Mouse (Mus musculus): Measurements from ENCODE around the gene Rab1a. TPM values are rescaled to one million over a fixed set of nuclear protein-coding genes. Genes with fewer than 3 reads are reported as not detected.

Rab1a gene
- polyA plus RNA-seq, 1 experiment, result 25.1 TPM

GRCm38 (mm10) chr11:20253088-20253487 is 51.9 kb downstream of the Rab1a start:
- H3K27me3 ChIP-seq (ENCODE audit: control insufficient read depth, insufficient read depth, low read length), result no peaks in the 10 kb centered on the region
- no peak for TF ChIP-seq POLR2A (IDR thresholded peaks at IDR 0.05; ENCODE audit: low read depth, low read length)
- TF ChIP-seq CTCF (IDR thresholded peaks at IDR 0.05; ENCODE audit: extremely low read depth, insufficient read depth, insufficient read length, insufficient replicate concordance), result no peak
- H3K27ac ChIP-seq (ENCODE audit: insufficient read depth, low read length), result no peak overlapping the region
- no peak for DNase-seq (ENCODE audit: low read depth in 1 of 2, low spot score in 2 of 2)
- H3K36me3 ChIP-seq (ENCODE audit: control insufficient read depth, insufficient read depth, low read length), result no peaks in the 10 kb centered on the region
- no peak overlapping the region for H3K4me3 ChIP-seq (ENCODE audit: extremely low read depth, insufficient read depth, insufficient read length)
- 88% methylated on average over 2 of the region's 2 CpGs for WGBS
- peaks cover 2% of the 10 kb centered on the region for H3K4me1 ChIP-seq (ENCODE audit: control insufficient read depth, insufficient read depth, insufficient read length)

- TF ChIP-seq CTCF (IDR thresholded peaks at IDR 0.05; ENCODE audit: extremely low read depth, insufficient read depth, insufficient read length, insufficient replicate concordance) (no peak), POLR2A (IDR thresholded peaks at IDR 0.05; ENCODE audit: low read depth, low read length) (no peak)
- WGBS, result 86% methylated on average over 4 of the region's 4 CpGs
- no peaks in the 10 kb centered on the region for H3K36me3 ChIP-seq (ENCODE audit: control insufficient read depth, insufficient read depth, low read length)
- no peak overlapping the region for H3K4me3 ChIP-seq (ENCODE audit: extremely low read depth, insufficient read depth, insufficient read length)
- H3K4me1 ChIP-seq (ENCODE audit: control insufficient read depth, insufficient read depth, insufficient read length), result peaks cover 2% of the 10 kb centered on the region; the same call in 1 of the 2 replicates
- no peaks in the 10 kb centered on the region for H3K27me3 ChIP-seq (ENCODE audit: control insufficient read depth, insufficient read depth, low read length)
- H3K27ac ChIP-seq (ENCODE audit: insufficient read depth, low read length), result no peak overlapping the region
- DNase-seq (ENCODE audit: low read depth in 1 of 2, low spot score in 2 of 2), result no peak
Measured at GRCm38 (mm10) chr11:20254791-20255190, 53.6 kb downstream of the Rab1a start.

GRCm38 (mm10) chr11:20262628-20263380 is 61.6 kb downstream of the Rab1a start:
- Histone ChIP-seq H3K4me3 (ENCODE audit: extremely low read depth, insufficient read depth, insufficient read length) (no peak overlapping the region), H3K36me3 (ENCODE audit: control insufficient read depth, insufficient read depth, low read length) (no peaks in the 10 kb centered on the region), H3K27ac (ENCODE audit: insufficient read depth, low read length) (no peak overlapping the region), H3K27me3 (ENCODE audit: control insufficient read depth, insufficient read depth, low read length) (no peaks in the 10 kb centered on the region), H3K4me1 (ENCODE audit: control insufficient read depth, insufficient read depth, insufficient read length) (no peaks in the 10 kb centered on the region)
- 69% methylated on average over 8 of the region's 8 CpGs for WGBS
- DNase-seq (ENCODE audit: low read depth in 1 of 2, low spot score in 2 of 2), result no peak
- TF ChIP-seq POLR2A (IDR thresholded peaks at IDR 0.05; ENCODE audit: low read depth, low read length) (no peak), CTCF (IDR thresholded peaks at IDR 0.05; ENCODE audit: extremely low read depth, insufficient read depth, insufficient read length, insufficient replicate concordance) (no peak)

GRCm38 (mm10) chr11:20269885-20270284 is 68.7 kb downstream of the Rab1a start:
- Histone ChIP-seq H3K4me1 (ENCODE audit: control insufficient read depth, insufficient read depth, insufficient read length) (no peaks in the 10 kb centered on the region), H3K4me3 (ENCODE audit: extremely low read depth, insufficient read depth, insufficient read length) (no peak overlapping the region), H3K27me3 (ENCODE audit: control insufficient read depth, insufficient read depth, low read length) (no peaks in the 10 kb centered on the region), H3K27ac (ENCODE audit: insufficient read depth, low read length) (no peak overlapping the region), H3K36me3 (ENCODE audit: control insufficient read depth, insufficient read depth, low read length) (no peaks in the 10 kb centered on the region)
- TF ChIP-seq POLR2A (IDR thresholded peaks at IDR 0.05; ENCODE audit: low read depth, low read length) (no peak), CTCF (IDR thresholded peaks at IDR 0.05; ENCODE audit: extremely low read depth, insufficient read depth, insufficient read length, insufficient replicate concordance) (no peak)
- DNase-seq (ENCODE audit: low read depth in 1 of 2, low spot score in 2 of 2), result no peak
- 71% methylated on average over 6 of the region's 6 CpGs for WGBS

GRCm38 (mm10) chr11:20275974-20276373 is 74.7 kb downstream of the Rab1a start:
- no peak overlapping the region for H3K4me3 ChIP-seq (ENCODE audit: extremely low read depth, insufficient read depth, insufficient read length)
- DNase-seq (ENCODE audit: low read depth in 1 of 2, low spot score in 2 of 2), result no peak
- 80% methylated on average over 2 of the region's 2 CpGs for WGBS
- H3K36me3 ChIP-seq (ENCODE audit: control insufficient read depth, insufficient read depth, low read length), result no peaks in the 10 kb centered on the region
- TF ChIP-seq POLR2A (IDR thresholded peaks at IDR 0.05; ENCODE audit: low read depth, low read length) (no peak), CTCF (IDR thresholded peaks at IDR 0.05; ENCODE audit: extremely low read depth, insufficient read depth, insufficient read length, insufficient replicate concordance) (no peak)
- no peak overlapping the region for H3K27ac ChIP-seq (ENCODE audit: insufficient read depth, low read length)
- H3K27me3 ChIP-seq (ENCODE audit: control insufficient read depth, insufficient read depth, low read length), result no peaks in the 10 kb centered on the region
- no peaks in the 10 kb centered on the region for H3K4me1 ChIP-seq (ENCODE audit: control insufficient read depth, insufficient read depth, insufficient read length)

Other genes starting within 250 kb of the Rab1a start
- gene Actr2, start 88.5 kb upstream of the Rab1a start, polyA plus RNA-seq (2012; rRNA removed), result 24.4 and 24.5 TPM in 2 replicates
- gene Cep68, start 48.0 kb downstream of the Rab1a start, polyA plus RNA-seq (2012; rRNA removed), result 14.9 and 18.3 TPM in 2 replicates
- gene Slc1a4, start 131.3 kb downstream of the Rab1a start, polyA plus RNA-seq (2012; rRNA removed), result 0.85 and 1.1 TPM in 2 replicates

All from spleen, adult 2 months (tissue).